Mouse (Mus musculus) MEL (cell line): ENCODE measurements around the gene Micu1. TPM values are rescaled to one million over a fixed set of nuclear protein-coding genes. Genes with fewer than 3 reads are reported as not detected.

ENCODE experiments used
- DNase-seq: peaks from one replicate; pipeline ENCODE4 v3.0.0; 2011; ENCODE audit warnings: low read depth, low spot score
- H3K27ac ChIP-seq: 2 replicates; pipeline ENCODE4 v1.5.1; 2012; ENCODE audit warnings: low read depth, mild to moderate bottlenecking, control low read depth, low read length, moderate library complexity; ENCODE audit not compliant: control insufficient read depth
- H3K27me3 ChIP-seq, 2 experiments: fragments of 150-350 bp in 1 of 2; sonication (generic) in 1 of 2; 2 replicates each; pipeline ENCODE4 v1.6.1; 2012; ENCODE audit warnings: low read length in 2 of 2, mild to moderate bottlenecking in 2 of 2, improper control_type of control experiment in 1 of 2, moderate library complexity in 1 of 2; ENCODE audit not compliant: insufficient read depth in 2 of 2, control insufficient read depth in 1 of 2
- H3K36me3 ChIP-seq, 2 experiments: 2 replicates each; pipeline ENCODE4 v1.6.1; 2012 to 2014; ENCODE audit warnings: low read length in 2 of 2, improper control_type of control experiment in 1 of 2, inconsistent platforms in 1 of 2, mild to moderate bottlenecking in 1 of 2; ENCODE audit not compliant: insufficient read depth in 2 of 2, control insufficient read depth in 1 of 2
- H3K4me1 ChIP-seq, 2 experiments: fragments of 150-350 bp in 1 of 2; sonication (generic) in 1 of 2; 2 replicates each; pipeline ENCODE4 v1.6.1; 2012; ENCODE audit warnings: low read length in 2 of 2, improper control_type of control experiment in 1 of 2, mild to moderate bottlenecking in 1 of 2; ENCODE audit not compliant: insufficient read depth in 2 of 2, control insufficient read depth in 1 of 2
- H3K4me3 ChIP-seq, 2 experiments: fragments of 150-350 bp in 1 of 2; sonication (generic) in 1 of 2; 2 replicates each; pipeline ENCODE4 v1.5.1; 2012; ENCODE audit warnings: low read depth in 2 of 2, low read length in 2 of 2, mild to moderate bottlenecking in 2 of 2, moderate library complexity in 2 of 2, control low read depth in 1 of 2, improper control_type of control experiment in 1 of 2; ENCODE audit not compliant: control insufficient read depth in 1 of 2, insufficient read depth in 1 of 2
- H3K79me2 ChIP-seq: 2 replicates; pipeline ENCODE4 v1.6.1; 2012; ENCODE audit warnings: mild to moderate bottlenecking, low read length, moderate library complexity; ENCODE audit not compliant: control insufficient read depth, poor library complexity, insufficient read depth
- H3K9ac ChIP-seq: 2 replicates; pipeline ENCODE4 v1.6.1; 2012; ENCODE audit warnings: low read depth, mild to moderate bottlenecking, control low read depth, low read length, moderate library complexity; ENCODE audit not compliant: control insufficient read depth, poor library complexity, severe bottlenecking
- H3K9me3 ChIP-seq: fragments of 150-350 bp; sonication (generic); replicated peaks from 2 replicates; pipeline ENCODE4 v1.6.1; 2012; ENCODE audit warnings: mild to moderate bottlenecking, low read length, improper control_type of control experiment, moderate library complexity; ENCODE audit not compliant: insufficient read depth
- BHLHE40 ChIP-seq: IDR thresholded peaks from 2 replicates; pipeline ENCODE4 v1.6.1; 2012; ENCODE audit warnings: low read depth, mild to moderate bottlenecking, inconsistent platforms, low read length, improper control_type of control experiment, borderline replicate concordance
- CHD1 ChIP-seq: IDR thresholded peaks from 2 replicates; pipeline ENCODE4 v1.6.1; 2012; ENCODE audit warnings: low read depth, mild to moderate bottlenecking, inconsistent platforms, low read length, improper control_type of control experiment
- CHD2 ChIP-seq: IDR thresholded peaks from 2 replicates; pipeline ENCODE4 v1.6.1; 2011; ENCODE audit warnings: low read length, improper control_type of control experiment
- CTCF ChIP-seq, 3 experiments: IDR thresholded peaks in 2 of 3; conservative IDR thresholded peaks in 1 of 3; 2 replicates each; pipeline ENCODE4 v1.5.1; 2011 to 2012; ENCODE audit warnings: low read length in 3 of 3, low read depth in 2 of 3, mild to moderate bottlenecking in 2 of 3, improper control_type of control experiment in 1 of 3, inconsistent platforms in 1 of 3, mixed read lengths in 1 of 3, moderate library complexity in 1 of 3; ENCODE audit not compliant: control insufficient read depth in 1 of 3, insufficient read depth in 1 of 3, poor library complexity in 1 of 3, severe bottlenecking in 1 of 3
- ELF1 ChIP-seq: IDR thresholded peaks from 2 replicates; pipeline ENCODE4 v1.6.1; 2014; ENCODE audit warnings: low read depth, mild to moderate bottlenecking, inconsistent platforms, low read length, improper control_type of control experiment, moderate library complexity
- GATA1 ChIP-seq: IDR thresholded peaks from 2 replicates; pipeline ENCODE4 v1.6.1; 2011; ENCODE audit warnings: low read depth, low read length, improper control_type of control experiment
- JUND ChIP-seq: IDR thresholded peaks from 2 replicates; pipeline ENCODE4 v1.6.1; 2011; ENCODE audit warnings: low read depth, mild to moderate bottlenecking, improper control_type of control experiment, low read length
- MAZ ChIP-seq: IDR thresholded peaks from 2 replicates; pipeline ENCODE4 v1.6.1; 2012; ENCODE audit warnings: low read depth, mild to moderate bottlenecking, inconsistent platforms, low read length, improper control_type of control experiment
- NRF1 ChIP-seq: IDR thresholded peaks from 2 replicates; pipeline ENCODE4 v1.6.1; 2014; ENCODE audit warnings: low read depth, mild to moderate bottlenecking, inconsistent platforms, low read length, improper control_type of control experiment, moderate library complexity; ENCODE audit not compliant: poor library complexity, insufficient read depth, severe bottlenecking
- POLR2A ChIP-seq, 2 experiments: IDR thresholded peaks; 2 replicates each; pipeline ENCODE4 v1.6.1; 2011 to 2012; ENCODE audit warnings: low read length in 2 of 2, mild to moderate bottlenecking in 2 of 2, control low read depth in 1 of 2, improper control_type of control experiment in 1 of 2, low read depth in 1 of 2, moderate library complexity in 1 of 2; ENCODE audit not compliant: control insufficient read depth in 1 of 2, insufficient read depth in 1 of 2, poor library complexity in 1 of 2
- POLR2AphosphoS2 ChIP-seq: IDR thresholded peaks from 2 replicates; pipeline ENCODE4 v1.6.1; 2011; ENCODE audit warnings: low read length, improper control_type of control experiment
- POLR2AphosphoS5 ChIP-seq: IDR thresholded peaks from 2 replicates; pipeline ENCODE4 v1.6.1; 2012; ENCODE audit warnings: low read depth, borderline replicate concordance, mild to moderate bottlenecking, inconsistent platforms, low read length, moderate library complexity, mixed read lengths
- RAD21 ChIP-seq: IDR thresholded peaks from 2 replicates; pipeline ENCODE4 v1.6.1; 2011; ENCODE audit warnings: mild to moderate bottlenecking, low read depth, low read length, improper control_type of control experiment
- SMC3 ChIP-seq: IDR thresholded peaks from 2 replicates; pipeline ENCODE4 v1.6.1; 2011; ENCODE audit warnings: low read depth, low read length, improper control_type of control experiment
- TAL1 ChIP-seq: IDR thresholded peaks from 2 replicates; pipeline ENCODE4 v1.6.1; 2012; ENCODE audit warnings: mild to moderate bottlenecking, inconsistent platforms, low read length, moderate library complexity, mixed read lengths
- USF1 ChIP-seq: IDR thresholded peaks from 2 replicates; pipeline ENCODE4 v1.6.1; 2014; ENCODE audit warnings: low read depth, mild to moderate bottlenecking, inconsistent platforms, low read length, improper control_type of control experiment, moderate library complexity
- USF2 ChIP-seq, 2 experiments: IDR thresholded peaks; 2 replicates each; pipeline ENCODE4 v1.6.1; 2011 to 2012; ENCODE audit warnings: improper control_type of control experiment in 2 of 2, low read length in 2 of 2, borderline replicate concordance in 1 of 2, inconsistent platforms in 1 of 2, low read depth in 1 of 2, mild to moderate bottlenecking in 1 of 2; ENCODE audit not compliant: insufficient read depth in 1 of 2
- ZC3H11A ChIP-seq: IDR thresholded peaks from 2 replicates; pipeline ENCODE4 v1.6.1; 2012; ENCODE audit warnings: low read depth, mild to moderate bottlenecking, inconsistent platforms, low read length, improper control_type of control experiment
- ZKSCAN1 ChIP-seq: IDR thresholded peaks from 2 replicates; pipeline ENCODE4 v1.6.1; 2012; ENCODE audit warnings: low read depth, mild to moderate bottlenecking, inconsistent platforms, low read length, improper control_type of control experiment, moderate library complexity
- polyA plus RNA-seq, 2 experiments: library from polyadenylated mRNA; stranded (reverse) in 1 of 2; unstranded in 1 of 2; fragments of >175 nt in 1 of 2; fragments of >200 nt in 1 of 2; gene quantifications; 2 replicates each; pipeline versions ENCODE4 v1.2.1 to v1.2.4; 2012; ENCODE audit warnings: low replicate concordance in 2 of 2, low read depth in 1 of 2; ENCODE audit not compliant: insufficient read length in 2 of 2, insufficient read depth in 1 of 2, missing spikeins in 1 of 2
- total RNA-seq: library from RNA; depleted of rRNA; stranded (reverse); fragments of 300-350 nt; gene quantifications from 2 replicates; pipeline ENCODE4 v1.2.3, GENCODE M21; 2012

Micu1 gene
- total and polyA plus RNA-seq, 3 experiments: 18.0 to 26.8 TPM; not detected in 1

DNA sequence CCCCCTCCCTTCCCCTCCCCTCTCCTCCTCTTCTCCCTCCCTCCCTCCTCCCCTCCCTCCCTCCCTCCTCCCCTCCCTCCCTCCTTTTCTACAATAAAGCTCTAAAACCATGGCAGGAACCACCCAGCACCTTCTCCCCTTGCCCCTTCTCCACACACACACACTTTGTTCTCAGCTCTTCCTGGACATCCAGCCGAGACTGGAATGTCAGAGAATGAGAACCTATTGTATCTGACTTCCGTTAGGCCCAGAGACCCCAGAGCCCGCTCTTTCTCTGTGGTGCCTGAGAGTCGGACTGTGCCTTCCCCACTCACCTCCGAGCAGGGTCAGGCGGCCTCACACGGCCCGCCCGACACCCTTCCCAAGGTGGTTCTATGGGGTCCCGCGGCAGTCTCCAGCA, 166.0 kb downstream of the Micu1 start:
- no peak overlapping the region for H3K4me3 ChIP-seq
- H3K79me2 ChIP-seq: no peaks in the 10 kb centered on the region
- H3K4me1 ChIP-seq: peaks cover 0 to 6% of the 10 kb centered on the region in 2 experiments; a peak in 2 of 4 replicates
- H3K9me3 ChIP-seq: no peaks in the 10 kb centered on the region
- no peak overlapping the region for H3K27ac ChIP-seq
- TF ChIP-seq CHD2: no peak
- TF ChIP-seq JUND: no peak
- no peak for TF ChIP-seq GATA1
- TF ChIP-seq POLR2AphosphoS2: no peak
- no peak for TF ChIP-seq ZC3H11A
- no peak for TF ChIP-seq CTCF (IDR thresholded peaks at IDR 0.05 in 2 of 3, conservative IDR thresholded peaks at IDR 0.05 in 1 of 3; ENCODE audit: control insufficient read depth in 1 of 3, insufficient read depth in 1 of 3, low read depth in 2 of 3, low read length in 3 of 3, poor library complexity in 1 of 3, severe bottlenecking in 1 of 3)
- no peak for TF ChIP-seq TAL1
- TF ChIP-seq USF1: no peak
- TF ChIP-seq NRF1: no peak
- TF ChIP-seq MAZ: no peak
- TF ChIP-seq SMC3: no peak
- TF ChIP-seq ZKSCAN1: no peak
- no peak for TF ChIP-seq BHLHE40
- TF ChIP-seq ELF1: no peak
- TF ChIP-seq CHD1: no peak
- no peak for TF ChIP-seq RAD21
- no peak for TF ChIP-seq POLR2A (IDR thresholded peaks at IDR 0.05; ENCODE audit: control insufficient read depth in 1 of 2, insufficient read depth in 1 of 2, low read depth in 1 of 2, low read length in 2 of 2, poor library complexity in 1 of 2)
- TF ChIP-seq, all 39 proteins: peak for 0
- Histone ChIP-seq H3K27me3 (no peaks in the 10 kb centered on the region), H3K9ac (no peak overlapping the region), H3K36me3 (peaks cover 0 to 5% of the 10 kb centered on the region in 2 experiments; a peak in 1 of 4 replicates)
- no peak for DNase-seq

DNA sequence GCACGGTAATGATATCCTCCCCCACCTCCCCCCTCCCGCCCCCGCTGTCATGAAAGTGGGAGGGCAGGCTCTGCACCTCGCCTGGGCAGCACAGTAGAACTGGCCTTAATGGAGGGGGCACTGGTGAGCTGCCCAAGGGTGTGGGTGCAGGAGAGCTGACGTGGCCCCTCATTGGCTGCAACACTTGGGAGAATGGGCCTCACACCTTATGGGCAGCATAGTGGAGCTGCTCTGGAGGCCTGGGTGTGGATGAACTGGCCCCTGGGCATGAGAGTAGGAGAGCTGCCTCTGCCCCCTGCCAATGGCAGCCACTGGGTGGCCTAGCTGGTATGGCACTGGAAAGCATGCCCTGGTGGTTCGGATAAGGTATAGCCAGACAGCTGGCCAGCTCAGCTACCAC, 167.8 kb downstream of the Micu1 start:
- H3K27me3 ChIP-seq: no peaks in the 10 kb centered on the region
- no peak for TF ChIP-seq USF2 (IDR thresholded peaks at IDR 0.05; ENCODE audit: borderline replicate concordance in 1 of 2, insufficient read depth in 1 of 2, low read depth in 1 of 2, low read length in 2 of 2)
- no peak for TF ChIP-seq GATA1
- TF ChIP-seq POLR2AphosphoS5: no peak
- H3K36me3 ChIP-seq: peaks cover 0 to 12% of the 10 kb centered on the region in 2 experiments; a peak in 2 of 4 replicates
- no peaks in the 10 kb centered on the region for H3K79me2 ChIP-seq
- no peak overlapping the region for H3K9ac ChIP-seq
- no peaks in the 10 kb centered on the region for H3K9me3 ChIP-seq
- peaks cover 0 to 17% of the 10 kb centered on the region in 2 experiments; a peak in 2 of 4 replicates for H3K4me1 ChIP-seq
- H3K27ac ChIP-seq: no peak overlapping the region
- no peak overlapping the region for H3K4me3 ChIP-seq
- no peak for DNase-seq
